Mouse (Mus musculus) testis, adult 2 months (tissue): ENCODE results near the gene Asmt. TPM values are rescaled to one million over a fixed set of nuclear protein-coding genes. Genes with fewer than 3 reads are reported as not detected.

Experiments used
- H3K27ac ChIP-seq: fragments of 200-500 bp; 2 replicates; pipeline ENCODE4 v1.5.1; 2012; ENCODE audit warnings: low read depth, low read length; ENCODE audit not compliant: control insufficient read depth, insufficient read depth
- H3K27me3 ChIP-seq: fragments of 200-500 bp; 2 replicates; pipeline ENCODE4 v1.6.1; 2012; ENCODE audit warnings: mild to moderate bottlenecking, low read length, moderate library complexity; ENCODE audit not compliant: control insufficient read depth, insufficient read depth
- H3K36me3 ChIP-seq: fragments of 200-500 bp; 2 replicates; pipeline ENCODE4 v1.6.1; 2012; ENCODE audit warnings: mild to moderate bottlenecking, low read length; ENCODE audit not compliant: control insufficient read depth, insufficient read depth
- H3K4me1 ChIP-seq: fragments of 200-500 bp; 2 replicates; pipeline ENCODE4 v1.6.1; 2012; ENCODE audit warnings: low read length; ENCODE audit not compliant: control insufficient read depth, insufficient read depth
- H3K4me3 ChIP-seq: fragments of 200-500 bp; 2 replicates; pipeline ENCODE4 v1.5.1; 2012; ENCODE audit warnings: low read depth, mild to moderate bottlenecking, low read length, moderate library complexity, mixed read lengths; ENCODE audit not compliant: control insufficient read depth
- CTCF ChIP-seq: fragments of 200-500 bp; IDR thresholded peaks from 2 replicates; pipeline ENCODE4 v1.5.1; 2012; ENCODE audit warnings: low read depth, mild to moderate bottlenecking, inconsistent platforms, low read length, moderate library complexity; ENCODE audit not compliant: control insufficient read depth, insufficient read depth, insufficient replicate concordance
- POLR2A ChIP-seq: fragments of 200-500 bp; IDR thresholded peaks from 2 replicates; pipeline ENCODE4 v1.6.1; 2012; ENCODE audit warnings: low read depth, mild to moderate bottlenecking, inconsistent platforms, low read length, moderate library complexity; ENCODE audit not compliant: control insufficient read depth
- polyA plus RNA-seq: library from polyadenylated mRNA; depleted of rRNA; stranded (reverse); fragments of >200 nt; gene quantifications from 2 replicates; pipeline ENCODE4 v1.2.3, GENCODE M21; 2012; rRNA removed

The Asmt gene
- not detected in 2 replicates for polyA plus RNA-seq

DNA sequence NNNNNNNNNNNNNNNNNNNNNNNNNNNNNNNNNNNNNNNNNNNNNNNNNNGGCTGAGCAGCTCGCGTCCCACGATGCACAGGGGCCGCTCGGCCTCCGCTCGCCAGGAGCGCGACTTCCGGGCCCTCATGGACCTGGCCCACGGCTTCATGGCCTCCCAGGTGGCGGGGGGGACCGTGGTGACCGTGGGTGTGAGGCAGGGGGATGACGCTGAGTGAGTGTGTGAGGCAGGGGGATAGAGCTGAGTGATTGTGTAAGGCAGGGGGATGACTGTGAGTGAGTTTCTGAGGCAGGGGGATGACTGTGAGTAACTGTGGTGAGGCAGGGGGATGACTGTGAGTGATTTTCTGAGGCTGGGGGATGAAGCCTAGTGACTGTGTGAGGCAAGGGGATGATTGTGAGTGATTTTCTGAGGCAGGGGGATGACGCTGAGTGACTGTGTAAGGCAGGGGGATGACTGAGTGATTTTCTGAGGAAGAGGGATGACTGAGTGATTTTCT is at the start of gene Asmt:
Gene Asmt (plus strand): TSS at position 51 of the 499 bp plus-strand sequence.
- H3K36me3 ChIP-seq, result no peaks in the 10 kb centered on the region
- H3K27me3 ChIP-seq, result no peaks in the 10 kb centered on the region
- TF ChIP-seq CTCF (no peak), POLR2A (no peak)
- no peak within 1 kb of the TSS for H3K4me3 ChIP-seq
- no peak within 1 kb of the TSS for H3K27ac ChIP-seq
- no peaks in the 10 kb centered on the region for H3K4me1 ChIP-seq

DNA sequence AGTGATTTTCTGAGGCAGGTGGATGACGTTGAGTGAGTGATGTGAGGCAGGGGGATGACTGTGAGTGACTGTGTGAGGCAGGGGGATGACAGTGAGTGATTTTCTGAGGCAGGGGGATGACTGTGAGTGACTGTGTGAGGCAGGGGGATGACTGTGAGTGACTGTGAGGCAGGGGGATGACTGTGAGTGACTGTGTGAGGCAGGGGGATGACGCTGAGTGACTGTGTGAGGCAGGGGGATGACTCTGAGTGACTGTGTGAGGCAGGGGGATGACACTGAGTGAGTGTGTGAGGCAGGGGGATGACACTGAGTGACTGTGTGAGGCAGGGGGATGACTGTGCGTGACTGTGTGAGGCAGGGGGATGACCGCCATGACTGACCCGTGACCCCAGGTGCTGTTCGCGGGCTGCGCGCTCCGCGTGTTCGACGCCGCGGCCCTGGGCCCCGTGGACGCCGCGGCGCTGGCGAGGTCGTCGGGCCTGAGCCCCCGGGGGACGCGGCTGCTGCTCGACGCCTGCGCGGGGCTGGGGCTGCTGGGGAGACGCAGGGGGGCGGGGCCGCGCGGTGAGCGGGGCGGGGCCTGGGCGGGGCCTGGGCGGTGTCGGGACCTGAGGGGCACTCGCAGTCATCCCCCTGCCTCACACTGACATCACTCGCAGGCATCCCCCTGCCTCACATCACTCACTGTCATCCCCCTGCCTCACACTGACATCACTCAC is 948 bp downstream of the Asmt start:
- Histone ChIP-seq H3K27ac (no peak overlapping the region), H3K4me3 (no peak overlapping the region), H3K36me3 (no peaks in the 10 kb centered on the region), H3K4me1 (no peaks in the 10 kb centered on the region), H3K27me3 (no peaks in the 10 kb centered on the region)
- TF ChIP-seq CTCF (no peak), POLR2A (no peak)

DNA sequence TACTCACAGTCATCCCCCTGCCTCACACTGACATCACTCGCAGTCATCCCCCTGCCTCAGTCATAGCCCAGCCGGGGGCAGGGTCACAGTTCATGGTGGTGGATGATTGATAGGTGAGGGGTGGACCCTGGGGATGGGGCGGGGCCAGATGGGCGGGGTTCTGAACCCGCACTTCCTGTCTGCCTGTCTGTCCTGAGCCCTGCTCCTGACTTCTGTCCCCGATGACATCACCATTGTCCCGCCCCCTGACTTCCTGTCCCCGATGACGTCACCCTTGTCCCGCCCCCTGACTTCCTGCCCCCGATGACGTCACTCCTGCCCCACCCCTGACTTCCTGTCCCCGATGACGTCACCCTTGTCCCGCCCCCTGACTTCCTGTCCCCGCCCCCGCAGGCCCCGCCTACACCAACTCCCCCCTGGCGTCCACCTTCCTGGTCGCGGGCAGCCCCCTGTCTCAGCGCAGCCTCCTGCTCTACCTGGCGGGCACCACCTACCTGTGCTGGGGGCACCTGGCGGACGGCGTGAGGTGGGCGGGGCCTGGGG is 1.9 kb downstream of the Asmt start:
- Histone ChIP-seq H3K36me3 (no peaks in the 10 kb centered on the region), H3K4me1 (no peaks in the 10 kb centered on the region), H3K27me3 (no peaks in the 10 kb centered on the region), H3K27ac (no peak overlapping the region), H3K4me3 (no peak overlapping the region)
- TF ChIP-seq POLR2A, result no peak
- no peak for TF ChIP-seq CTCF

DNA sequence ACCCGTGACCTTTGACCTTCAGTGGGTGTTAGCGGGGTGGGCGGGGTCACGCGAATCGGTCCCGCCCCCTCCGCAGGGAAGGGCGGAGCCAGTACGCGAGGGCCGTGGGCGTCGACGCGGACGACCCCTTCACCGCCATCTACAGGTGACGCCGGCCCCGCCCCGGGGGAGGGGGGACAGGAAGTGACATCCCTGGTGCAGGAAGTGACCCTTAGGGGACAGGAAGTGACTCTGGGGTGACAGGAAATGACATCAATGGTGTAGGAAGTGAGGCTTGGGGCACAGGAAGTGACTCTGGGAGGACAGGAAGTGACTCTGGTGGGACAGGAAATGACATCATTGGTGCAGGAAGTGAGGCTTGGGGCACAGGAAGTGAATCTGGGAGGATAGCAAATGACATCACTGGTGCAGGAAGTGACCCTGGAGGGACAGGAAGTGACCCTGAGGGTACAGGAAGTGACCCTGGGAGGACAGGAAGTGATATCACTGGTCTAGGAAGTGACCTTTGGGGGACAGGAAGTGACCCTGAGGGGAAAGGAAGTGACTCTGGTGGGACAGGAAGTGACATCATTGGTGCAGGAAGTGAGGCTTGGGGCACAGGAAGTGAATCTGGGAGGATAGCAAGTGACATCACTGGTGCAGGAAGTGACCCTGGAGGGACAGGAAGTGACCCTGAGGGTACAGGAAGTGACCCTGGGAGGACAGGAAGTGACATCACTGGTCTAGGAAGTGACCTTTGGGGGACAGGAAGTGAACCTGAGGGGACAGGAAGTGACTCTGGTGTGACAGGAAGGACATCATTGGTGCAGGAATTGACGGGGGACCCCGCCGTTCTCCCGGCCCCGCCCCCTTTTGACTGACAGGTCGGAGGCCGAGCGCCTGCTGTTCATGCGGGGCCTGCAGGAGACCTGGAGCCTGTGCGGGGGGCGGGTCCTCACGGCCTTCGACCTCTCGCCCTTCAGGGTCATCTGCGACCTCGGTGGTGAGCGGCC is 2.7 kb downstream of the Asmt start:
- Histone ChIP-seq H3K27ac (no peak overlapping the region), H3K36me3 (no peaks in the 10 kb centered on the region), H3K4me3 (no peak overlapping the region), H3K27me3 (no peaks in the 10 kb centered on the region), H3K4me1 (no peaks in the 10 kb centered on the region)
- TF ChIP-seq POLR2A (no peak), CTCF (no peak)

DNA sequence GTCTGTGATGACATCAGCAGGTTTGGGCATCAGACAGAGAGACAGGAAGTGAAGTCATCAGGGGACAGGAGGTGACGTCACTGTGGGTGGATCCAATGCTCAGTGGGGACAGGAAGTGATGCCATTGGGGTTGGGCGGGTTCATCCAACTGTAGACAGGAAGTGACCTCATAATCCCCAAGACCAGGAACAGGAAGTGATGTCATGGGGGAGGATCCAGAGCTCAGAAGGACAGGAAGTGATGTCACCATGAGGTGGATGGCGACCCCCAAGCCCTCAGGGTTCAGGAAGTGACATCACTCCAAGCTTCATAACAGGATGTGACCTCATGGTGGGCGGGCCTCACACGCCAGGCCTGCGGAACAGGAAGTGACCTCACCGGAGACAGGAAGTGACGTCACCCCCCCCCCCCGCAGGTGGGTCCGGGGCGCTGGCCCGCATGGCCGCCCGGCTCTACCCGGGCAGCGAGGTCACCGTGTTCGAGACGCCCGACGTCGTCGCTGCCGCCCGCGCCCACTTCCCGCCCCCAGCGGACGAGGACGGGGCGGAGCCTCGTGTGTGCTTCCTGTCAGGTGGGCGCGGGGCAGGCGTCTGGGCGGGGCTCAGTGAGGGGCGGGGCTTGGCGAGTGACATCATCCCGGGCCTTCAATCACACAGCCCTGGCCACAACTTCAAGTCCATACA is 3.6 kb downstream of the Asmt start:
- Histone ChIP-seq H3K36me3 (no peaks in the 10 kb centered on the region), H3K4me1 (no peaks in the 10 kb centered on the region)

DNA sequence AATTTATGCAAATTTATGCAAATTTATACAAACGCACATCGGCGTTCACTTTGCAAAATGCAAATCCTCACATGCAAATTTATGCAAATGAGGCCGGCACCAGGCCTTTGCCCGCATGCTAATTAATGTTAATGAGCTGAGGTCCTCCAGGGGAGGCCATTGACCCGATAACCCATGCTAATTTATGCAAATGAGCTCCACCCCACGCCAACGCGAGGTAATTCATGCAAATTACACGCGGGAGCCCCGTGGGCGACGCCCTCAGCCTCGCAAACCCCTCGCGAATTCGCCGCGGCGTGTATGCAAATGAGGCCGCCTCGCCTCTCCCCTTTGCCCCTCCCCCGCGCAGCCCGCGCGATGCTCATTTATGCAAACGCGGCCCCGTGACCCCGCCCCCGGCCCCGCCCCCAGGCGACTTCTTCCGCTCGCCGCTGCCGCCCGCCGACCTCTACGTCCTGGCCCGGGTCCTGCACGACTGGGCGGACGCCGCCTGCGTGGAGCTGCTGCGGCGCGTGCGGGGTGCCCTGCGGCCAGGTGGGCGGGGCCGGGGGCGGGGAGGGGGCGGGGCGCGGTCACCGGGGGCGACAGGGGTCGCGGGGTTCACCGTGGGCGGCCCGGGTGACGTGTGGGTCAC is 4.3 kb downstream of the Asmt start:
- no peak overlapping the region for H3K4me3 ChIP-seq

More for the DNA sequence above, 3.6 kb downstream of the Asmt start:
- no peak overlapping the region for H3K4me3 ChIP-seq
- no peaks in the 10 kb centered on the region for H3K27me3 ChIP-seq
- no peak overlapping the region for H3K27ac ChIP-seq
- TF ChIP-seq POLR2A, result no peak
- TF ChIP-seq CTCF, result no peak

More for the DNA sequence above, 4.3 kb downstream of the Asmt start:
- Histone ChIP-seq H3K27ac (no peak overlapping the region), H3K27me3 (no peaks in the 10 kb centered on the region), H3K36me3 (no peaks in the 10 kb centered on the region), H3K4me1 (no peaks in the 10 kb centered on the region)
- TF ChIP-seq CTCF (no peak), POLR2A (no peak)
